Mouse (Mus musculus) embryonic facial prominence, embryonic 14.5 days (tissue): Measurements from ENCODE around the gene Heg1. TPM values are rescaled to one million over a fixed set of nuclear protein-coding genes. Genes with fewer than 3 reads are reported as not detected.
A peak's percentile ranks its signal among the peaks of the same experiment; 100 is the strongest.

ENCODE experiments used
- ATAC-seq: fragments of 200-750 bp; cut with Nextera tagmentation; 2 replicates; pipeline ENCODE4 v1.8.0; 2017; ENCODE audit warnings: low read depth, moderate number of reproducible peaks, moderate TSS enrichment
- DNase-seq: peaks from one replicate; pipeline ENCODE4 v3.0.0-alpha.2; 2015; ENCODE audit warnings: low spot score
- H3K27ac ChIP-seq: fragments of 300-500 bp; sonication (generic); replicated peaks from 2 replicates; pipeline ENCODE4 v1.5.1; 2014; ENCODE audit warnings: low read depth, mild to moderate bottlenecking, low read length, moderate library complexity
- H3K27me3 ChIP-seq: fragments of 300-500 bp; sonication (generic); replicated peaks from 2 replicates; pipeline ENCODE4 v1.6.1; 2014; ENCODE audit warnings: low read length; ENCODE audit not compliant: control insufficient read depth, insufficient read depth
- H3K36me3 ChIP-seq: fragments of 300-500 bp; sonication (generic); 2 replicates; pipeline ENCODE4 v1.6.1; 2014; ENCODE audit warnings: low read length, mixed read lengths; ENCODE audit not compliant: control insufficient read depth, insufficient read depth
- H3K4me1 ChIP-seq: fragments of 300-500 bp; sonication (generic); 2 replicates; pipeline ENCODE4 v1.6.1; 2014; ENCODE audit warnings: antibody characterized with exemption, low read length; ENCODE audit not compliant: control insufficient read depth, insufficient read depth
- H3K4me2 ChIP-seq: fragments of 300-500 bp; sonication (generic); 2 replicates; pipeline ENCODE4 v1.6.1; 2014; ENCODE audit warnings: low read depth, mild to moderate bottlenecking, low read length, moderate library complexity, mixed read lengths
- H3K4me3 ChIP-seq: fragments of 300-500 bp; sonication (generic); 2 replicates; pipeline ENCODE4 v1.5.1; 2014; ENCODE audit warnings: low read depth, mild to moderate bottlenecking, low read length
- H3K9ac ChIP-seq: fragments of 300-500 bp; sonication (generic); 2 replicates; pipeline ENCODE4 v1.6.1; 2014; ENCODE audit warnings: low read depth, mild to moderate bottlenecking, low read length, moderate library complexity, mixed read lengths
- H3K9me3 ChIP-seq: fragments of 300-500 bp; sonication (generic); 2 replicates; pipeline ENCODE4 v1.6.1; 2016; ENCODE audit warnings: low read length; ENCODE audit not compliant: control insufficient read depth
- WGBS: fragments of 180-500 bp; shearing (Covaris S2); extraction: QIAGEN DNeasy Blood & Tissue Kit; methylation state at CpG from one replicate; pipeline ENCODE4 v1.1.7; 2014; 5-methylcytosine and 5-hydroxymethylcytosine counted together
- polyA plus RNA-seq: library from polyadenylated mRNA; unstranded; fragments of >200 nt; fragmentation: Nextera tagmentation; extraction: Ambion mirVana; gene quantifications from 2 replicates; pipeline ENCODE4 v1.2.1, GENCODE M21; 2014

Gene Heg1
- 24.6 and 25.4 TPM in 2 replicates for polyA plus RNA-seq

DNA sequence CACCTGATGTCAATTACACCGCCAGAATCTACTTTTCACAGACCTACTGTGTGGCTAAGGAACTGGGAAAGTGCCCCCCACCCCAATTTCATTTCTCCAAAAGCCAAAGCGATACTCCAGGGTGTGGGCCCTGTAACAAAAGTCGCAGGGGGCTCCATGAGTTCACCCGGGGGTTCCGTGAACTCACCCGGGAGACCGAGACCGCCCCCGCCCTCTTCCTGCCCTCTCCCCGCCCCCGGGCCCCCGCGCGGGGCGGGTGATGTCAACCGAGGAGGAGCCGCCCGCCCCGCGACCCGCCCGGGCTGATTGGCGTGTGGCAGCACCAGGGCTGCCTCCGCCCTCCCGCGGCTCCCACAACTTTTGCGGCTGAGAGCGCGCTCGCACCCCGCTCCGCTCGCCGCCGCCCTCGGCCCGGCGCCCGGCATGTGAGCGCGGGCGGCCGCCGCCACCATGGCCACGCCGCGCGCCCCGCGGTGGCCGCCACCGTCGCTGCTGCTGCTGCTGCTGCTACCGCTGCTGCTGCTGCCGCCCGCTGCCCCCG, at the start of gene Heg1:
Heg1 (plus strand) TSS at position 209 of the 541 bp plus-strand sequence.
- Histone ChIP-seq H3K27me3 (no peaks in the 10 kb centered on the region), H3K9me3 (no peaks in the 10 kb centered on the region), H3K27ac (peak within 1 kb of the TSS; percentile 79), H3K9ac (peak within 1 kb of the TSS; percentile 93), H3K36me3 (no peaks in the 10 kb centered on the region), H3K4me3 (peak within 1 kb of the TSS; percentile 84), H3K4me1 (peaks cover 30% of the 10 kb centered on the region), H3K4me2 (peak within 1 kb of the TSS; percentile 95)
- 0% methylated on average over 11 of the region's 57 CpGs for WGBS
- ATAC-seq (peak; percentile 86), DNase-seq (peak; percentile 88)

DNA sequence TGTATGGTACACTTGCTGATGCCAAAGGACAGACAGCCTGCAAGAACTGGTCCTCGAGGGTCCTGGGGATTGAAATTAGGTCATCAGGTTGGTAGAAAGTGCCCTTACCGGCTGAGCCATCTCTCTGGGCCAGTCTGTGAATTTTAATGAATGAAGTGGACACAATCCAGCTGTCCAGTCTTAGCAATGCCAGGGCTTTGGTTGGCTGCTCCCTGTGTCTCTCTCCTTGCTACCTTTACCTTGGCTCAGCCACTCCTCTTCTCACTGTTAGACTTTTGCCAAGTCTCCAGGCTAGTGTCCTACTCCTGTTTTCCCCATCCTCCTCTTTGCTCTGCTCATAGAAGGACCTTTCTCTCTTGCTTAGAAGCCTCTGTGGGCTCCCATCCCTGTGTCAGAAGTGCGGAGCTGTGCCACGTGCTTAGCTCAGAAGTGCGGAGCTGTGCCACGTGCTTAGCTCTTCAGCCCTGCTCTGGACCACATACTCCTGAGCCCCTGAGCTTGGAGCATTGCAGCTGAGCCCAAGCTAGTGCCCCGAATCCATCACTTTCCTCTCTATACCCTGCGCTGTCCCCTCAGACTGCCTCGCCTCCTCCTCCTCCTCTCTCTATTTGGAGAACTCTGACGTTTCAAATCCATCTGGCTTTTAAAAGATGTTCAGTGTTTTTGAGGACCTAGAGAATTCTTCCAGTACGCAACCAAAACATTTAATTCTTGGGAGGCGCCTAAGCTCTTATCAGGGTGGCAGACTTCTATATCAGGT, 48.2 kb upstream of the Heg1 start:
- no peak for ATAC-seq
- H3K4me3 ChIP-seq, result no peak overlapping the region
- 77% methylated on average over 12 of the region's 12 CpGs for WGBS

GRCm38 (mm10) chr16:33641779-33642178, 42.4 kb upstream of the Heg1 start:
- Histone ChIP-seq H3K9ac (no peak overlapping the region), H3K4me2 (no peak overlapping the region), H3K4me1 (no peaks in the 10 kb centered on the region; the same call in 1 of the 2 replicates), H3K27me3 (no peaks in the 10 kb centered on the region), H3K4me3 (no peak overlapping the region), H3K27ac (no peak overlapping the region), H3K36me3 (no peaks in the 10 kb centered on the region), H3K9me3 (no peaks in the 10 kb centered on the region)
- DNase-seq (peak; percentile 14), ATAC-seq (no peak)
- 45% methylated on average over 3 of the region's 3 CpGs for WGBS

More for the DNA sequence above, 48.2 kb upstream of the Heg1 start:
- no peaks in the 10 kb centered on the region for H3K36me3 ChIP-seq
- H3K9me3 ChIP-seq, result no peaks in the 10 kb centered on the region
- no peaks in the 10 kb centered on the region for H3K27me3 ChIP-seq
- DNase-seq, result no peak
- H3K4me1 ChIP-seq, result no peaks in the 10 kb centered on the region
- no peak overlapping the region for H3K4me2 ChIP-seq
- H3K9ac ChIP-seq, result no peak overlapping the region
- H3K27ac ChIP-seq, result no peak overlapping the region

DNA sequence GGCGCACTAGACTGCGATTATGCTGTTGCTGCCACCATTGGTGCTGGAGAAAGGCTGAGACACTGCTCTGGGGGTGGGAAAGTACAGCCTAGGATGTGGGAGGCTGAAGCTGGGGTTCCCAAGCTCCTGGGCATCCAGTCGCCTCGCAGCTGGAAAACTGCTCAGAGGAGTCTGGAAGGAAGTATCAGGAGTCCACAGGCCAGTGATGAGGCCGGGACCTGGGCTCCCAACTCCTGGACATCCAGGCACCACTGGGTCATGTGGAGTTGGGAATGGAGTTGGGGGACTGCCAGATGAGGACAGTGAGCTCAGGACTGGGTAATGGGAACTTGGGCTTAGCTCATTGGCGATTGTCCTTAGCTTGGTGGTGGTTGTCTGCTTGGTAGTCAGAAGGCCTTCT, 31.1 kb upstream of the Heg1 start:
- Histone ChIP-seq H3K27ac (no peak overlapping the region), H3K36me3 (no peaks in the 10 kb centered on the region), H3K4me1 (no peaks in the 10 kb centered on the region), H3K9ac (no peak overlapping the region), H3K27me3 (no peaks in the 10 kb centered on the region), H3K9me3 (peaks cover 28% of the 10 kb centered on the region), H3K4me2 (no peak overlapping the region), H3K4me3 (no peak overlapping the region)
- 83% methylated on average over 6 of the region's 6 CpGs for WGBS
- ATAC-seq (no peak), DNase-seq (no peak)

DNA sequence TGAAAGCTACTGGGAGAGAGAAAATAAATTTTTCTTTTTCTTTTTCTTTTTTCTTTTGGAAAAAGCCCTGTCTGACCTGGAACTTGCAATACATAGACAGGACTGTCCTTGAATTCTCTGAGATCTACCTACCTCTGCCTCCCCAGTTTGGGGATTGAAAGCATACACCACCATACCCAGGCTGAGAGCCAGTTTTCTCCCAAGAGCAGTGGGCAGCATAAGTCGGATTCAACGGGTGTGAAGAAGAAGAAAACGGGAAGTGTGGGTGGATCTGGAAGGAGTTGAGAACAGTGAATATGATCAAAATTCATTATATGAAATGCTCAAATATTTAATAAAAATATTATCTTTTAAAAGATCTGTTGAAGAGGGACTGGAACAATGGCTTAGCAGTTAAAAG, 28.7 kb upstream of the Heg1 start:
- Histone ChIP-seq H3K27ac (no peak overlapping the region), H3K27me3 (no peaks in the 10 kb centered on the region), H3K9ac (no peak overlapping the region), H3K4me1 (no peaks in the 10 kb centered on the region), H3K9me3 (peaks cover 8% of the 10 kb centered on the region), H3K4me2 (no peak overlapping the region), H3K36me3 (no peaks in the 10 kb centered on the region), H3K4me3 (no peak overlapping the region)
- 86% methylated on average over 3 of the region's 3 CpGs for WGBS
- DNase-seq (no peak), ATAC-seq (no peak)

GRCm38 (mm10) chr16:33657191-33657590, 27.0 kb upstream of the Heg1 start:
- Histone ChIP-seq H3K4me2 (no peak overlapping the region), H3K9me3 (no peaks in the 10 kb centered on the region), H3K4me3 (no peak overlapping the region), H3K27me3 (no peaks in the 10 kb centered on the region), H3K27ac (no peak overlapping the region), H3K9ac (no peak overlapping the region), H3K36me3 (no peaks in the 10 kb centered on the region), H3K4me1 (no peaks in the 10 kb centered on the region)
- WGBS, result 83% methylated on average over 3 of the region's 3 CpGs
- ATAC-seq, result no peak
- no peak for DNase-seq

DNA sequence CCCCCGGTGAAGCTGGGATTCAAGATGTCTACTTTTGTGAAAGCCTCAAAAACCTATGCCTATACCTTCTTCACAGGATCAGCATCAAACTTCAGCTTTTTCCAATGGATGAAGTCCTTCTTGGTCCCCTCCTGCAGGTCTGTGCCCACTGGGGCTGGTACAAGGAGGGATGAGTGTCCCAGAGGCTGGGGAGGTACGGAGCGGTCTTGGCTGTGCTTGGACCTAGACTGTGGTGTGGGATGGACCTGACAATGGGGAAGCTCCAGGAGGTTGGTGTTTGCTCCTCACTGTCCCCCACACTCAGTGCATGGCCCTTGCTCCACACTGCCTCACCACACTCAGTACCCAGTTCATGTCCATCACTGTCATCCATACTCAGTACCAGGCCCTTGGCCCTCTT, 26.0 kb upstream of the Heg1 start:
- no peaks in the 10 kb centered on the region for H3K4me1 ChIP-seq
- no peaks in the 10 kb centered on the region for H3K27me3 ChIP-seq
- ATAC-seq (no peak), DNase-seq (no peak)
- 100% methylated on average over 3 of the region's 3 CpGs for WGBS
- H3K9ac ChIP-seq, result no peak overlapping the region
- H3K27ac ChIP-seq, result no peak overlapping the region
- no peaks in the 10 kb centered on the region for H3K36me3 ChIP-seq
- H3K4me3 ChIP-seq, result no peak overlapping the region
- H3K4me2 ChIP-seq, result no peak overlapping the region
- H3K9me3 ChIP-seq, result no peaks in the 10 kb centered on the region

- ATAC-seq (no peak), DNase-seq (no peak)
- 88% methylated on average over 5 of the region's 5 CpGs for WGBS
- Histone ChIP-seq H3K27ac (no peak overlapping the region), H3K4me3 (no peak overlapping the region), H3K27me3 (no peaks in the 10 kb centered on the region), H3K4me2 (no peak overlapping the region), H3K4me1 (no peaks in the 10 kb centered on the region), H3K9me3 (no peaks in the 10 kb centered on the region), H3K36me3 (no peaks in the 10 kb centered on the region), H3K9ac (no peak overlapping the region)
These were observed 24.6 kb upstream of the Heg1 start for GRCm38 (mm10) chr16:33659521-33659920.

GRCm38 (mm10) chr16:33660125-33660524, 24.0 kb upstream of the Heg1 start:
- Histone ChIP-seq H3K36me3 (no peaks in the 10 kb centered on the region), H3K4me2 (no peak overlapping the region), H3K27ac (no peak overlapping the region), H3K9me3 (no peaks in the 10 kb centered on the region), H3K9ac (no peak overlapping the region), H3K4me3 (no peak overlapping the region), H3K27me3 (no peaks in the 10 kb centered on the region), H3K4me1 (no peaks in the 10 kb centered on the region)
- ATAC-seq (no peak), DNase-seq (no peak)
- 57% methylated on average over 5 of the region's 5 CpGs for WGBS
